Mouse (Mus musculus): ENCODE results near the gene Bcas2. TPM values are rescaled to one million over a fixed set of nuclear protein-coding genes. Genes with fewer than 3 reads are reported as not detected.
"Not testable (repeated sequence)": the region's sequence is repeated elsewhere in the genome, so short reads cannot be mapped to it uniquely, and the experiment has no call there.

Gene Bcas2
- total RNA-seq, 2 experiments from 2014 or later = 49.4 to 49.6 TPM

DNA sequence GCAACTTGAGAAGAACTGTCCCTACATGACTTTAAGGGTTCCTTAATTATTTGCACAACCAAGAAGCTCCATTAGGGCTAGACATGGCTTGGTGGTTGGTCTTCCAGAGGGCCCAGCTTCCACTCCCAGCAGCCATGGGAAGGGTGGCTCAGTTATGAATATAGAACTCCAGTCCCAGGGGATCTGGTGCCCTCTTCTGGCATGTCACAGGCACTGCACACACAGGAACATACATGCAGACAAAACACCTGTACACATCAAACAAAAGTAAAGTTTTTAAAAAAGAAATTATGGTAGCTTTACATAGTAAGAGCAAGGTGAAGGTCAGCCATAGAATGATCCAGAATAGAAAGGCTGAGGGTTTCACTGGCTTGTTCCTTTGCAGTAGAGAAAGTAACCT is 17.7 kb upstream of the Bcas2 start:
- no peak for DNase-seq (ENCODE audit: low spot score)
- intact Hi-C loops (cut with DNase I) = no loop called here

DNA sequence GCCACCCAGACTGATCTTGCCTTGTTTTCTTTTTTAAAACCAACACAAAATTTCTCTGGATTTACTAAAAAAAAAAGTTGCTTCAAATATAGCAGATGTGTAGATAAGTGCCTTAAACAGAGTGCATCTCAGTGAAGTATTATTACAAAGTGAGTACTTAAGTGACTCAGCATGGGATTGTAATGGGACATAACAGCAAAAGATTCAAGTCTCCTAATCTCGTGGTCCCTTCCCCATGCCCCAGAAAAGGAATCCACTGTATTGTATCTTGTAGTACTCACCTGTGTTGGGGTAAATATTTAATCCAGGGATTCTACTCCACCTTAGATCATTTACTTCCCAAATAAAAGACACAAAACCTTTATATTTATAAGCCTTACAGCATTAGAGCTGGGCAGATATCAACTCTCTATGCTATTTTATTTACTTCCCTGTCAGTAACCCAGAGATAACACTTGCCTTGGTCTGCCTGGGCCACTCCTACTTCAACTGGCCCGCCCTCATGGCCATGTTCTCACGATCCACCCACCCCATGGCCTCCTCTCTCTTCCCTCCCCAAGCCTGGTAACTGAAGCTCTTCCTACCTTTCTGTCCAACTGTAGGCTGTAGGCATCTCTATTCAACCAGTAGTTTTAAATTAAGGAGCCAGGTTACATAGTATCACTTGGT is 12.1 kb upstream of the Bcas2 start:
- no peak for DNase-seq (ENCODE audit: low spot score)

DNA sequence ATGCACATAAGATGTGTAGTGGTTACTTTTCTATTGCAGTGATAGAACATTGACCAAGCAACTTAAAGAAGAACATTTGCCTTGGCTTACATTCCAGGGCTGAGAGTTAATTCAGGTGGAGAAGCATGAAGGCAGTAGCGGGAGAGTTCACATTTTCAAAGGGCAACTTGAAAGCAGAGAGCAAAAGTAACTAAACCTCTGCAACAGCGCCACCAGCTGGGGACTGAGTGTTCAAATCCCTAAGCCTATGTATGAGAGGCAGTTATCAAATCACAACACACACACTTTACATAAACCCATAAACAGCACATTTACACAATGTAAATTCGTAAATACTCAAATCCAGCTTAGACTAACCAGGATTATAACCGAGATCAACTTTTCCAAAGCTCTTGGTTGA is 1.7 kb upstream of the Bcas2 start:
- intact Hi-C loops (cut with DNase I) = loop anchor here (2.0 to 5.0 kb wide), 3 partner anchors 67 to 452 kb away; partner anchors contain the start of genes Dennd2c and Nras

More for the DNA sequence above, 12.1 kb upstream of the Bcas2 start:
- intact Hi-C loops (cut with DNase I) = no loop called here

DNA sequence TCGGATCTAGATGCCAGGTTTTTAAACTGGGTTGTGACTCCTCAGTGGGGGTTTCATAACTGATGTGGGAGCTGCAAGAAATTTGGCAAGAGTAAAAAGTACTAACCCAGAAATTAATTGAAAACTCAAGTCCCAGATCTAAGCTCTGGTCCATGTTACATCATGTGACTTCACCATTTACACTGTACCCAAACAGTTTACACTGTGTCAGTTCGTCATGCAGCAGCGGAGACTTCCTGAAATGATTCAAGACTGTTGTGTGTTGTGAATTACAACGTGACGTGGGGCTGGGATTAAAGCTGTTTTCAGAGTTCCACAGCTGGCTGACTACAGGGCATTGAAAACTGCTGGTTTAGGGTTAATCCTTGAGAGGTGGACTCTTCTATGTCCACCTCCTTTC is 1.2 kb downstream of the Bcas2 start:
- no peak for DNase-seq (ENCODE audit: low spot score)
- intact Hi-C loops (cut with DNase I) = no loop called here

More for the DNA sequence above, 1.7 kb upstream of the Bcas2 start:
- peak; percentile 16 for DNase-seq (ENCODE audit: low spot score)

DNA sequence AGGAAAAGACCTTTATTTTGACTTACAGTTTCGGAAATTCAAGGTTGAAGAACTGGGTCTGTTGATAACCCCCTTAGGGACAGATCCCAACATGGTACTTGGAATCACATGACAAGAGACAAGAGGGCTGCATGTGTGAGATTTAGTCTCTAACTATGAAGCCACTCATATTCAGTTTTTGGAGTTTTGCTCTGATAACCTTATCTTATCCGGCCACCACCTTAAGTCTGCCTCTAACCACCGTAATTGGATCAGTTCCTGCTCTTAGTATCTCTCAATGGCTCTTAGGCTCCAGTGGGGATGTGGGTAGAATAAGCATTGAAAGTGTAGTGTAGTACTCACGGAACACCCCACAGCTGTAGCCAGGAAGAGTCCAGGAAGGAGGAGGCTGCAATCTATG is 5.3 kb downstream of the Bcas2 start:
- intact Hi-C loops (cut with DNase I) = no loop called here

DNA sequence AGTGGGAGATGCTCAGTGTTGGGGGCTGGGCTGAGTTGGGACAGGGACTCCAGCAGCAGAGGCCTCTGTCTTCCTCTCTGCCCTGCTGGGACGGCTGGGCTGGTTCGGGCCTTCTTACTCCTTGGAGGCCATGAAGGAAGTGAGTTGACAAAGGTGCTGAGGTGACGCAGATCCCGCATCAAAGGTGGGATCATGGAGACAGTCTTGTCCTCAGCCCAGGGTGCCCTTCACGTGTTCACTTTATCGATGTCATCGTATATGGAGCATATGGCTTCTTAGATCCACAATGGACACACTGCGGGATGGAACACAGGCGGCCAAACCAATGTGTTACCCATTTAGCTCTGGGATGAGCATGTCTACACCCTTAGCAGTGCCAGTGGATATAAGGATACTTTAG is 8.1 kb downstream of the Bcas2 start:
- no peak for DNase-seq (ENCODE audit: low spot score)
- intact Hi-C loops (cut with DNase I) = no loop called here

More for the DNA sequence above, 5.3 kb downstream of the Bcas2 start:
- no peak for DNase-seq (ENCODE audit: low spot score)

DNA sequence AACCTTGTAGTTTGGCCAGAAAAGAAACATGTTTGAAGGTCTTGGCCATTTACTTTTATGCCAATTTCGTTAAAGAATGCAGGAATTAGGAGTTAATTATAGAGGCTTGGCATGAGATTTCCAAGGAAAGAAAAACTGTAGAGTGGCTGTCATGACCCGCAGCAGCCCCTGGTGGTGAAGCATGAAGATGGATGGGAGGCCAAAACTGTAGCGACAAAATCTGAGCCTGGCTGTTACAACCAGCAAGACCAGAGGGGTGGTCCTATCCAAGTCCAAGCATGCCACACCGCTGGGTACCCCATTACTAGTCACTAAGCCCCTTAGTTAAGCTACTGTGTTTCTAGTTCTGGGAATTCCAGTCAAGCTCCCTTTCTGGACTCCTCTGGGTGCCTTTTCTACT is 9.7 kb downstream of the Bcas2 start:
- DNase-seq (ENCODE audit: low spot score) = no peak
- intact Hi-C loops (cut with DNase I) = loop anchor here (5.0 kb wide), 1 partner anchor 191 kb away; no protein-coding TSS in a partner anchor

DNA sequence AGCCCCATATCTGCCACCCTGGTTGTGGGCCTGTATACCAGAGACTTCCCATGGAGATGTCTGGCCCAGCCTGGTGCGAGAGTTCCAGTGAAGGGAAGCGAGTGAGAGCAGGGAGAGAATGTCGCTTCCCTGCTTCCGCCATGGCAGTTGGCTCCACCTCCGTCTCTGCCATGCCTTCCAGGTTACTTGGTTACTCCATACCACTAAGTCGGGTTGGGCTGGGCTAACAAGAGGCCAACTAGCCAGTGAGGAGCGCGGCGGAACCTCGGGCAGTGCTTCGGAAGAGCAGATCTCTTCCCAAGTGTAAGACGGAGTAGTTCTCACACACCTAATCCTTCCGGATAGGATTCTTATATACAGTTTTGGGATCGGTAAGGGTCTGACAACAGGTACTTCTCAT is 11.4 kb downstream of the Bcas2 start:
- intact Hi-C loops (cut with DNase I) = loop anchor here (5.0 kb wide), 1 partner anchor 189 kb away; no protein-coding TSS in a partner anchor
- no peak for DNase-seq (ENCODE audit: low spot score)

DNA sequence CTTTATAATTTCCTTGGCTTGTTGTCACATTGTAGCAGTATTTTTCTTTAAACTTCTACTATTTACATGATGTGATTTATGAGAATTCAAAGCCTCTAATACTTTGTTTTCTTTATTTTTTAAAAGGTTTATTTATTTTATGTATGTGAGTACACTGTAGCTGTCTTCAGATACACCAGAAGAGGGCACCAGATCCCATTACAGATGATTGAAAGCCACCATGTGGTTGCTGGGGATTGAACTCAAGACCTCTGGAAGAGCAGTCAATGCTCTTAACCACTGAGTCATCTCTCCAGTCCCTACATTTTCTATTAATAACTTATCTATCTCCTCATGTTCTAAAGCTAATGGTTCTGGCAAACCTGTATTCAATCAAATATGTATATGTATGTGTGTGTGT is 13.0 kb downstream of the Bcas2 start:
- intact Hi-C loops (cut with DNase I) = loop anchor here (5.0 kb wide), 1 partner anchor 188 kb away; no protein-coding TSS in a partner anchor
- DNase-seq (ENCODE audit: low spot score) = not testable (repeated sequence)

DNA sequence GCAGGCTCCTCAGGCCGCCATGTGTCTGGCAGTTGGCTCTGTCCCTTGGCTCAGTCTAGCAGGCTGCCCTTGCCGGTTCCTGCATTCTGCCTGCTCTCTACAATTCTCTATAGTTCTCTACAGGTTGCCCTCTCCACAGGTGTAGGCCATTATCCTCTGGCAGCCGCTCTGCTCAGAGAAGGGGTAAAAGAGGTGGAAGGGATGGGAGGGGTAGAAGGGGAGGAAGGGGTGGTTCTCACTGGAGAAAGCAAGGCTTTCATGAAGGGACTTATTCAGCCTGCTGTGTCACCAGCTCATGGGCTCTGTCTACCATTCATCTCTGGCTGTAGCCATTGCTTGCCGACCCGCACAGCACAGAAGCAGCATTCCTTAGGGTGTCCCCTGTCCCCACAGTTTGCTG is 17.0 kb downstream of the Bcas2 start:
- intact Hi-C loops (cut with DNase I) = no loop called here
- no peak for DNase-seq (ENCODE audit: low spot score)

DNA sequence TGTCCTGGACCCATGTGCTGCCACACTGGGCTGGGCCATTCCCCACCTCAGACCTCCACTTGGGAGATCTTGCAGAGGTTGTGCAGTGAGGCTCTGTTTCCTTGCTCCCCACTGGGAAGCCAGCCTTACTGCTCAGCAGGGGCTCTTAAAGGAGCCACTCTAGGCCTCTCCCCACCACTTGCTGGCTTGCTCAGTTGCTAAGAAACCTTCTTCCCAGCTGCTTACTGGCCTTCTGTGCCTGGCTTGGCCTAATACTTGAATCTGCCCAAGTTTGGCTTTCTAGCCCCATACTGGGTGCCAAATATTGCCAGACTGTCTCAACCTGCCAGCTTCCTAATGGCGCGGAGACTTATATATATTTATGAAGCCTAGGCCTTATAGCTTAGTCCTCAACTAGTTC is 17.4 kb downstream of the Bcas2 start:
- intact Hi-C loops (cut with DNase I) = no loop called here
- no peak for DNase-seq (ENCODE audit: low spot score)

DNA sequence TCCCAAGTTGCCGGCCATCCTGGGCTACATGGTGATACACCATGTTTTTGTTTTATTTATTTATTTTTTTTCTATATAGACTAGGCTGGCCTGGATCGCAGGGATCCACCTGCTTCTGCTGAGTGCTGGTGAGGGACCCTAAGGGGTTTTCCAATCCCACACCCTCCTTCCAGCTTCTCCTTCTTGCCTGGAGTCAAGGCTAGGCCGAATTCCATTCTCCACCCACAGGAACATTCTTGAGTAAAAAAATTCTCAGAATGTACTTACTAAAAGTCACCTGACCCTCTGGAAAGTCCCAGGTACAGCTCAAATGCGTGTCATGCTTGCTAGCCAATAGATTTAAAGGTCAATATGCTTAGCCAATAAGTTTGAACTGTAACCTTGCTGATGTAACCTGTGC is 20.7 kb downstream of the Bcas2 start:
- intact Hi-C loops (cut with DNase I) = no loop called here
- no peak for DNase-seq (ENCODE audit: low spot score)

DNA sequence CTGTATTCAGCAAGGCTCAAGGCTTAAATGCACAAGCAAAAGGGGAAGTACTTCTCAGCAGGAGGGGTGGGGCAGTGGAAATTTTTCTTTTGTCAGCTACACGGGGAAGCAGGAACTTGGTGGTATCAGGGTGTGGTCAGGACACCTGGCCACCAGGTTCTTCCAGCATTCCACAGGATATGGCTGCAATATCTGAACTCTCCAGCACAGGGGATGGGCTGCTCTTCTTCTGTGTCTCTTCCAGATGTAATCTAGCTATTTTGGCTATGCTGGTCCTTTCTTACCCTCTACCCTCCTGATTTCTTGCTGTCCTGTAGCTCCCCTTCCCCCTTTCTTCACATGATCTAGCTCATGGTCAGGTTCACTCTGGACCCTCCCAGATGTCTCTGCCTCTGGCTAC is 21.7 kb downstream of the Bcas2 start:
- DNase-seq (ENCODE audit: low spot score) = no peak
- intact Hi-C loops (cut with DNase I) = no loop called here

DNA sequence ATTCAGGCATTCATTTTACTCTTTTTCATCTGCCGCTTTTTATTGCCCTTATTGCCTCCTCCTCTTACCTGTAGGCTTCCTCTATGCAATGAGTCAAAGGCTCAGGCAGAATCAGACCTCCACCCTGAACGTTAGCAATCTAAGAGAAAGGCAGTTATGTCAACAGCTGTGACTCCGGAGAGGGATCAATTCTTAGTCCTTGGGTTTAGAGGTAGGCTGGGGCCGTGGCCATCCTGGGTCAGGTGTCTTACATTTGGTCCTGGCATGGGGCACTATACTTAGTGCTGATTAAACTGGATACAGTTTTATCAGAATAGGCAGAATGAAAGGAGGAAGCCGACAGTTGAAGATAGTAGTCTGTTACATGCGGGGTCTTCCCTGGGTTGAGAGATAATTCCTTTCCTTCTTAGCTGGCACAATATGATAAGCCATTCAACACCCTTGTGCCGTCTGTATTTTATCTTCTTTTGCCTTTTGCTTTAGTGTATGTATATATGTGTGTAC is 24.9 kb downstream of the Bcas2 start:
- intact Hi-C loops (cut with DNase I) = no loop called here
- DNase-seq (ENCODE audit: low spot score) = no peak

DNA sequence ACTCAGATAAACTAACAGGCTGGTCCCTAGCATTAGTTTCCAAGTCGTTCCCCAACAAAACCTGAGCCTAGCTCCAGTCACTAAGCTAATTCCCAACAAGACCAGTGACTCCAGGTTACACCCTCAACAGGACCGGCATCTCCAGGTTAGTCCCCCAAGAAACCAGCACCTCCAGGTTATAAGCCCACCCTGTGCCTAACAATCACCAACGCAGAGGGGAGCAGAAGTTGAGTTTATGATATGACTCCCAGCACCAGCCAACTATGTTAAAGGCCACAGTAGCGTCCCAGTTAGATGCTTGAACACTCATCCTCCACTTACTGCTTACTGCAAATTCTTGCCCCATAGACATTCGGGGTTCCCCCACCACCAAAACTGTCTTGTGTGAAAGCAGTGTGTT is 27.9 kb downstream of the Bcas2 start:
- no peak for DNase-seq (ENCODE audit: low spot score)
- intact Hi-C loops (cut with DNase I) = no loop called here

DNA sequence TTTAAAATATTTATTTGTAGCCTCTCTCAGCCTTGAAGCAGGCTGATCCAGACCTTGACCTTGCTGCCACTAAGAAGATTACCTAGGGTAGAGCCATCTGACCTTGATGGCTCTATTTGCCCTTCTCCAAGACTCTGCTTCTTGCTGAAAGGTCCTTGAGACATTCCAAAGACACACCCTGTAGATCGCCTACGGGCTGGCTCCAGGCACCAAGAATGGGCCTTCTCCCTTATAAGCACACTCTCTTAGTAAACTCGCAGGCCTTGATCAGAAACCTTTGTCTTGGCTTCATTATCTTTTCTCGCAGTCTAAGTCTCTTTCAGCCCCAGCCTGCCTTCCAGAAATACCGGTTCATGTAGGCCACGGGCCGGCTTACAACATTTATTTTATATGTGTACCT is 29.6 kb downstream of the Bcas2 start:
- DNase-seq (ENCODE audit: low spot score); intact Hi-C loops (cut with DNase I): not testable (repeated sequence)

DNA sequence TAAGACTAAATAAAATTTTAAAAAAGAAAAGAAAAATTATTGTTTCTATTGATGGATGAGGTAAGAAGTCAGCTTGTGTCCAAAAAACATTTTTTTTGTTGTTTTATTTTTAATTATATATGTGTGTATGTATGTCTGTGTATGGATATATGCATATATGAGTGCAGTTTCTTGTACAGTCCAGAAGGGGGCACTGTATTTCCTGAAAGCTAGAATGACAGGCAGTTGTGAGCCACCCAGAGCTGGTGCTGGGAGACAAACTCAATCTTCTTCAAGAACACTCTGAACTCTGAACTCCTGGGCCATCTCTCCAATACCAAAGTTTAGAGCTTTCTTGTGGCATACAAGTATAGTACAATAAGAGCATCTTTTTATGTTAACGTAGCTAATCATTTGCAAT is 32.1 kb downstream of the Bcas2 start:
- intact Hi-C loops (cut with DNase I) = no loop called here

DNA sequence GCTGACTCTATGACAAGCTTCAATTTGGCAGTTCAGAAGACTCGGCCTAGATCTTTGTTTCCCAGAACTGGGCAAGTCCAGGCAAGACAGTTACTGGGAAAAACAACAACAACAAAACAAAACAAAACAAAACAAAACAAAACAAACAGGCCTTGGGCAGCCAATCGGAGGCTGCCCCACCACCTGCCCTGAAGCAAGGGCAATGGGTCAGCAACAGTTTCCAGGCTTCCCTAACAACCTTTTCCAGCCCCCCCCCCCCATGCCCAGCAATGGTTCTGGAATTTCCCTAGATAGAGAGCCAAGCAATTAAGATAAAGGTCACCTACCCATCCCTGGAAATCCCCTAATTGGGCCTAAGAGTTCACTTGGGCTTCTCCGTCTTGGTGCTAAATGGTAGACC is 33.0 kb downstream of the Bcas2 start:
- intact Hi-C loops (cut with DNase I) = no loop called here
- no peak for DNase-seq (ENCODE audit: low spot score)

More for the DNA sequence above, 32.1 kb downstream of the Bcas2 start:
- DNase-seq (ENCODE audit: low spot score) = no peak

DNA sequence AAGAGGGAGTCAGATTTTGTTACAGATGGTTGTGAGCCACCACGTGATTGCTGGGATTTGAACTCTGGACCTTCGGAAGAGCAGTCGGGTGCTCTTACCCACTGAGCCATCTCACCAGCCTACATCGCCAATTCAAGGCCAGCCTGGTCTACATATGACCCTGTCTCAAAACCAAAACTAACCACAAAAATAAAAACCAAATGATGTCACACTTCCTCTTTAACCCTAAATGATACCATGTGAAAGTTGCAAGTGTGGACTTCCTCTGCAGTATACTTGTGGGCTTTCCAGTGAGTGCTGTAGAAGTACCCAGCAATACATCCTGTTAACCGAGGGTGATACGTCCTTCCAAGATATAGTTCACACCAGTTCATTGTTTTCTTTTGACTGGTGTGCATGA is 34.9 kb downstream of the Bcas2 start:
- intact Hi-C loops (cut with DNase I) = no loop called here
- no peak for DNase-seq (ENCODE audit: low spot score)

DNA sequence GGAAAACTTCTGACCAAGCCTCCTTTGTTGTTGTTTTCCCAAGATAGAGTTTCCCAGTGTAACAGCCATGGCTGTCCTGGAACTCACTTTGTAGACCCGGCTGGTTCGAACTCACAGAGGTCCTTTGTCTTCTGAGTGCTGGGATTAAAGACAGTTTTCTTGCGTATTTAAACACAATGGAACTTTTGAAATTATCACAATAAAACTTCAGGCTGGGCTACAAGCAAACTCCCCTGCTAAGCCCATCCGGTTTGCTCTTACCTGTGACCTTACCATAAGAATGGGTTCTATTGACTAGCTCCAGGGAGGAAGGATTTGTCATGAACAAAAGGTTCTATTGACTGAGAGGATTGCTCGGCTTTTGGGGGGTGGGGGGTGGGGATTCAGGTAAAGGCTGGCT is 36.3 kb downstream of the Bcas2 start:
- DNase-seq (ENCODE audit: low spot score) = no peak
- intact Hi-C loops (cut with DNase I) = no loop called here

DNA sequence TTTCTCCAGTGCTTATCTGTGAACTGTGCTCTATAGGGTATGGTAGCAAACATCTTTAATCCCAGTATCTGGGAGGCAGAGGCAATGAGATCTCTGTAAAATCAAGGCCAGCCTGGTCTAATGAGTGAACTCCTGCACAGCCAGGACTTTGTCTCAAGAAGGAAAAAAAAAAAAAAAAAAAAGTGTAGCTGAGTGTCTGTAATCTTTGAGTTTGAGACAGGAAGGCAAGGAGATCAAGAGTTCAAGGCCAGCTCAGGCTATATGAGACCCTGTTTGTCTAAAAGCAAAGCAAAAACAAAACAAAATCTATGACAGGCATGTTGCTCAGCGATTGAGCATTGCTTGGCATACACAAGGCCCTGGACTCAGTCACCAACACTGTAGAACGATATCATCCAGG is 36.8 kb downstream of the Bcas2 start:
- no peak for DNase-seq (ENCODE audit: low spot score)
- intact Hi-C loops (cut with DNase I) = no loop called here

DNA sequence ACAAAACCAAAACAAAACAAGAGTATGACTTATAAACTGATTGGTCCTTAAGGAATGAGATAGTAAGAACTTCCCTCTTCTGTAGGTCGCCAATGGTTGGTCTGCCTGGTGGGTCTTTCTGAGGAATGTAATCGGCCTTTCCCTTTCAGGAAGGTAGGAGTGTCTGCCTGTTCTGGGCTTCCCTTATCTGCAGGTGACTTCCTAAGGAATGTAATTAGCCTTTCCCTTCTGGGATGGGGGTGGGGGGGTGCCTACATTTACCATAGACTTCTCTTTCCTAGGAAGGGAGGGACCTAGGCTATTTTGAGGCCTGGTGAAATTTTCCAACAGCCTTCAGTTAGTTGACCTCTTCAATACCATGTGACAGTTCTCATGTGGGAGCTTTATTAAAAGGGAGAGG is 39.6 kb downstream of the Bcas2 start:
- no peak for DNase-seq (ENCODE audit: low spot score)
- intact Hi-C loops (cut with DNase I) = no loop called here

All from heart, postnatal 25 days (tissue).